Mouse (Mus musculus) kidney, adult 8-10 months (tissue): Measurements from ENCODE around the gene Arhgap20.

ENCODE experiments used
- DNase-seq, 2 experiments: peaks; one replicate each; pipeline ENCODE4 v3.0.0; 2022

The Arhgap20 gene

DNA sequence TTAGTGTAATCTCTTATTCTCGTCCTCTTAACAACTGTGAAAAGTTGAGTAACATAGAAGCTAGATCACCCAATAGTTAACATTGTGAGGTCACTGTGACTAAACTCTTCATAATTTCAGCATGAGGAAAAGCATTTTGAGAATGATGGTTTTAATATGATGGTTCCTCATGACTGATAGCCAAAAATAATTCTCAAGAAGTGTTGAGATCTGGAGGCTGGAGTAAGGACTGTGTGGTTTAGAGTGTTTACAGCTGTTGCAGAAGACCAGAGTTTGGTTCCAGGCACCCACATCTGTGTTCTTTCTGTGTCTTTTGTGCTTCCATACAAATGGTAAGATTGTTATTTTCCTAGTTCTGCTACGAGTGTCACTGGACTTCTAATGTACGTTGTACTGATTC, 42.1 kb downstream of the Arhgap20 start:
- DNase-seq, result no peak

DNA sequence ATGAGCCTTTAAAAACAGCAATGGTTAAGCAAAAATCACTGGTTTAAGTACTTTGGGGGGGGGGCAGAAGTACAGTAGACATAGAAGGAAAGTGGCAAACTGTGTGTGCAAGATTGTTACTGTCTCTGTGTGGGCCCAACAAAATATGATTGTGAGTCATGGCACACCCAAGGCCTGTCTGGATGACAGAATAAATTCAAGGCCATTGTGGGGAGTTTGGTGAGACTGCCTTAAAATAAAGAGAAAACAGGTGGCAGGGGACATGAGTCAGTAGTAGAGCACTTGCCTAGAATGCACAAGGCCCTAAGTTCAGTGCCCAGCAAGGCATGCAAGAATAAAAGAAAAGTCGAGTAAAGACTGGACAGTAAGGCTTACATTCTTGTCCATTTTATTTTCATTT, 47.8 kb downstream of the Arhgap20 start:
- no peak for DNase-seq

GRCm38 (mm10) chr9:51824516-51824915, 59.4 kb downstream of the Arhgap20 start:
- DNase-seq, result no peak

- DNase-seq, result no peak
Measured at GRCm38 (mm10) chr9:51831596-51831995, 66.5 kb downstream of the Arhgap20 start.

DNA sequence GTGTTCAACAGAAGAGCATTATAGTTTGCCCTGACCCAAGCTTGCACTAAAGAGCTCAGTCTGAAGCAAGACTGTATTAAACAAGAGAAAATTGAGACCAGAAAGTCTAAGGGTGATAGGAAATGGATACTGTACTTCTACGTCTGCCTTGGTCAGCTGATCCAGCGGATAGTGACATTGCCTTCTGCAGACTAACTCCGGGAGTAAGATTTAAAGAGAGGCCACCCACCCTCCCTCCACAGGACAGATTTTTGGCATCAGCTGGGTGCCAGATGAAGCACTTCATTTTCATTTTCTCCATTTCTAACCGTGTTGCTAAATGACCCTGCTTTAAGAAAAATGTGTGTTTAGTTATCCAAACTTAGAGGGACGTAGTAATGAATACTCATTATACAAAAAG, 67.2 kb downstream of the Arhgap20 start:
- no peak for DNase-seq

GRCm38 (mm10) chr9:51837716-51838115, 72.6 kb downstream of the Arhgap20 start:
- no peak for DNase-seq

DNA sequence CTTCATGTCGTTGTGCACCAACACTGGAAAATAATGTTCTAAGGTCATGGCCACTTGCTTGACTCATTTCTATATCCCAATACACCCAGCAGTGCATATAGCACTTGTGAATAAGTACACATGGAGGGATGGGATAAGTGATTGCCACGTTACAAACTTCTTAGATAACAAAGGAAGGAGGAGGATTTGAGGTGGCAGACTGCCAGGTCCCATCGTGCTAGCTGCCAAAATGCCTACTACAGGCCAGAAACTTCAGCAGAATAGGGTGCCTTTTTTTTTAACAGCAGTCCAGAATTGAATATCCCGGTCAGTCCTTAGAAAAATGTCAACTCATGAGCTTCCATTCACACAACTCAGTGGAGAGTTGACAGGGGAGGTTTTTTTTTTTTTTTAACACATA, 78.1 kb downstream of the Arhgap20 start:
- DNase-seq, result no peak

- no peak for DNase-seq
Measured at GRCm38 (mm10) chr9:51845796-51846195, 80.7 kb downstream of the Arhgap20 start.

DNA sequence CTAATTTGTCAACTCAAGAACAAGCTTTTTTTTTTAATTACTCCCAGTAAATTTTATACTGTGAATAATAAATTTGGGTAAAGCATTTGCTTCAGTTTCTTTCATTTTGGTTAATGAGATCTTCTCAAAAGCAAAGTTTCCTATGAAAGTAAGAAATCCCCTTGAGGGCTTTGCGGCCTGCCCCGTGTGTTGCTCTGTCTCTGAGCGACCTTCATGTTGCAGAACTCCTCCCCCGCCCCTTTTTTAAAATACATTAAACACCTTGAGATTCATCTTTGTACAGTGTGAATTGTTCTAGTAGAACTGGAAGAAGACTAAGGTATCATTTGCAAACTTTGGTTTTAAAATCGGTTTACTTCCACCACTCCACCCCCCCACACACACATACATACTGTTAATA, 88.6 kb downstream of the Arhgap20 start:
- DNase-seq, result no peak

- DNase-seq, result no peak
Measured at GRCm38 (mm10) chr9:51864273-51864672, 99.1 kb downstream of the Arhgap20 start.

DNA sequence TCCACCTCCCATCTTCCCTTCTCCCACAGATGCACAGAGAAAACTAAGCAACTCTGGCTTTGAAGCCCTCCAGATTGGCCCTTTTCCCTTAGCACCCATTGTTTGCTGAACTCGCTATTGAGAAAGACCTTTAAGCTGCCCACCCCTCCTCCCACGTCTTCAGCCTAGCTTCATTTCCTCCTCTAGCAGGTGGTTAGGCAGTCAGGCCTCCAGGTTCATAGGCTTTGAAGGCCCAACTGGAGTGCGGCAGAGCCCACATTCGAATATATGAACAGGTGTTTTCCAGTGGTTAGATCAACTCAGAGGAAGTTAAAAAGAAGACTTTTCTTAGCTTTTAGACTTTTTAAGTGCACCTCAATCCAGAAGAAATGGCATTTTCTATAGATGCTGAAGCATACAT, 101.5 kb downstream of the Arhgap20 start:
- no peak for DNase-seq

- no peak for DNase-seq
Measured at GRCm38 (mm10) chr9:51869056-51869455, 103.9 kb downstream of the Arhgap20 start.

DNA sequence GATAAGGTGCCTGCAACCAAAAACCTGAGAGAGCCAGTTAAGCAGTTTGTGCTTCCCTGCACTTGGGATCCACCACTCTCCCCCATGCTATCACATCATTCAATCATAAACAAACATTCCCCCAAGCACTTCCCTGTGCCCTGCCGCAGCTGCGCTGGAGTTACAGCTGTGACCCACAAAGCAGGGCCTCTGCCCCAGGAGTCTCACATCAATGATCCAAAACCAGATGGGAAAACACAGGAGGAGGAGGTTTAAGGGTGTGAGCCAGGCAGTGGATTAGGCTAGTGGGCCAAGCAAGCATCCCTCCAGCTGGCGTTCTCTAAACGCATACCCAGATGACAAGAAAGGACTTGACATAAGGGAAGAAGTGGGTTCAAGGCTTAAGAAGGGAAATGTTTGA, 109.2 kb downstream of the Arhgap20 start:
- DNase-seq, result no peak

DNA sequence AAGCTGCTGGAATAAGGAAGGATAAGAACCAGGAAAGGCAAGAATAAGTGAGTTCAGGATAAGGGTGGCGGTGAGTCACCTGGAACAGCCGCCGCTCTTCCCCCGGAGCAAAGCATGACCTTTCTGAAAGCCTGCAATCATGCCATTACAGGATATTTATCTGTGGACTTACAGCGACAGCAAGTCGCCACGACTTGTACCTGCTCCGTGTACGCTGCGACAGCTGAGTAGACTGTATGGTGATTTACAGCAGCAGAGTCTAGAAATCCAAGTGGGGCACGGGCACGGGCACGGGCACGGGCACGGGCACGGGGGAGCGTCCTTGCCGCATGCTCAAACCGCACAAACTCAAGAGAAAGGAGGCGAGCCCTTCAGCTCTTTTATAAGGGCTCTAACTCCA, 110.4 kb downstream of the Arhgap20 start:
- no peak for DNase-seq

GRCm38 (mm10) chr9:51881386-51881785, 116.2 kb downstream of the Arhgap20 start:
- no peak for DNase-seq

- no peak for DNase-seq
Measured at GRCm38 (mm10) chr9:51881881-51882280, 116.7 kb downstream of the Arhgap20 start.

DNA sequence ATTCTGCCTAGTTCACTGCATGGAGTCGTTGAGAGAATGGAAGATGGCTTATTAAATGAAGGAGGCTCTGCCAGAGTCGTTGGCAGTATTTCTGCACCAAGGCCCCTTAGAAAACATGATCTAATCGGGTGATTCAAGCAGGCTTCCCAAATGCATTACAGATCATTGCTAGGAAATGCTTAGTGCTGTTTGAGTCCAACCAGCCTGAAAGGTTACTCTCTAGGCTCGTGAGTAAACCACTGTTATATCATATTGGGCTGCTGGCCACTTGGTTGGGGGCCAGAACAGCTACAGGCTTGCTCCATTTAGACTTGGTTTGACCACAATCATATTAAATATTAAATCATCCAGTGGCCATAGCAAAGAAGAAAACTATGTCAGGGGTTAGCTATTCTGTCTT, 118.2 kb downstream of the Arhgap20 start:
- DNase-seq, result no peak

DNA sequence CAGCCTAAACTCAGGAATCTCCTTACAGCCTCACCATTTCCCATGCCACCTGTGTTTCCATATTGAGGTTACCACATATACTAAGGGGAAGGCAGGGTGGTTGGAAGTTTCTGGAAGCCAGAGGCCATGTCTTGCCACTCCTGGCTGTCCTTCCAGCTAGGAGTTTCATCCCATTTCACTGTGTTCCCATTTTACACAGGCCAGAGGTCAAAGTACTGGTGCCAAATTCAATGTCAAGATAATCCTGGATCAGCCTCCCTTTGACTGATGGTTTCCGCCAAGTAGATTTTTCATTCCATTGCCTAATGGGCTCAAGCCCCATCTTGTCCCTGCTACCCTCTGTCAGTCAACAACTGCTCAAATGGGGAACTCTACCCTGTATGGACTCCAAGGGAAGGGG, 127.8 kb downstream of the Arhgap20 start:
- DNase-seq, result no peak
